Mouse (Mus musculus): ENCODE results near the gene 6030468B19Rik. TPM values are rescaled to one million over a fixed set of nuclear protein-coding genes. Genes with fewer than 3 reads are reported as not detected.

Gene 6030468B19Rik
- polyA plus RNA-seq (2012; ENCODE audit: insufficient read depth, insufficient read length, missing spikeins) = not detected in 2 replicates

DNA sequence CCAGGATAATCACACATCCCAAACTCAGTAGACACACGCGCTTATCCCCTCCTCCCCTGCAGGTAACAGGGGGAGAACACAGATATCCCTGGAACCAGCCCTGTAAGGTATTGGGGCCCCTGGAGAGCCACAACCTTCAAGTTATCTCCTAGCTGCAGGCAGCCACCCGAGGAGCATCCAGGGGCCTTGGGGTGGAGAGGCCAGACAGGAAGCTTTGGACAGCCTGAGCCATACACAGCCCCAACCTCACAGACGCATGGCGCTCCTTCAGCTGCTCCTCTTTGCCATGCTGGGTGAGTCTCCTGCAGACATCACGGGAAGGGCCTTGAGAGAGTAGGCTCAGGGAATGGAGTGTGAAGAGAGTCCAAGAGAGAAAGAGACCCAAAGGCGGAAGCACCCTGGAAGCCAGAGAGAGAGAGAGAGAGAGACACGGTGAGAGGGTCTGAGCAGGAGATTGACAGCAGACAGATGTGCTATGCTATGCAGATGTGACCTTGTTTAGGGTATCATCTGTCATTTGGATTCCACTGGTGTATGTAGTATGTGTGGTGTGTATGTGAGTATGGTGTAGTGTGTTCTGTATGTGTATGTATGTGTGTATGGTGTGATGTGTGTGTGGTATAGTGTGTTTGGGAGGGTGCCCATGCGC, at the start of gene 6030468B19Rik:
TSS of gene 6030468B19Rik (plus strand) at position 150 of the 649 bp plus-strand sequence.
- no peak within 1 kb of the TSS for H3K27ac ChIP-seq (replicated peaks; ENCODE audit: low read depth, low read length)
- H3K4me1 ChIP-seq (ENCODE audit: control insufficient read depth, insufficient read depth, insufficient read length, low read length) = no peaks in the 10 kb centered on the region; the same call in 1 of the 2 replicates
- no peak within 1 kb of the TSS for H3K4me3 ChIP-seq (ENCODE audit: insufficient read depth, low read depth, low read length)

DNA sequence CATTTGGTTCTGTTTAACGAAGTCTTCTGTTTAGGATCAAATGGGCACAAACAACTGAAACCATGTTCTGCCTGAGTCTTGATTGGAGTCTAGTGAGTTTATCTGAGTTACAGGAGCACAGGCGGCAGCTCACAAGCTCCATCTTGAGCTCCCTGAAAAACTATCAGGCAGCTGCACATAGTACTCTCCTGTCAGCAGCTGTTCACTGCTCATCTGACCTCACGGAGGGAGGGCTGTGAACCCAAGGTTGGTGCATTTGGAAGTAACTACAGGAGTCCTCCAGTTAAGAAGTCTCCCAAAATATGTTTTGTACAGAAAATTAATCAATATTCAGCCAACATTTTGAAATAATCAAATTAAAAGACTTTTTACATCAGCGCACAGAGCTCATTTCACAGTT, 48.8 kb upstream of the 6030468B19Rik start:
- Histone ChIP-seq H3K4me1 (ENCODE audit: control insufficient read depth, insufficient read depth, insufficient read length, low read length) (no peaks in the 10 kb centered on the region), H3K4me3 (ENCODE audit: insufficient read depth, low read depth, low read length) (no peak overlapping the region), H3K27ac (replicated peaks; ENCODE audit: low read depth, low read length) (no peak overlapping the region)

DNA sequence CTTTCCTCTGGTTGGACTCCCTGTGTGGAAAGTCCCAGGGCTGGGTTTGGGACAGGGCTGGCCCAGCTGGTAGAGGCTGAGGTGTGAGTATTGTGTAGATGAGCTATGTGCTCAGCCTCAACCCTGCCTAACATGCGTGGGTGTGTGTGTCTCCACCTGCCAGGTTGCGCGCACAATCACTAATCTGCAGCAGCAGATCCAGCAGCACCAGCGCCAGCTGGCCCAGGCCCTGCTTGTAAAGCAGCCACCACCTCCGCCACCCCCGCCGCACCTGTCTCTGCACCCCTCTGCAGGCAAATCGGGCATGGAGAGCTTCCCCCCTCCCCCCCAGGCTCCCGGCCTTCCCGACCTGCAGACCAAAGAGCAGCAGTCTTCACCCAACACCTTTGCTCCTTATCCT, 48.0 kb upstream of the 6030468B19Rik start:
- H3K27ac ChIP-seq (replicated peaks; ENCODE audit: low read depth, low read length) = no peak overlapping the region
- H3K4me3 ChIP-seq (ENCODE audit: insufficient read depth, low read depth, low read length) = no peak overlapping the region
- no peaks in the 10 kb centered on the region for H3K4me1 ChIP-seq (ENCODE audit: control insufficient read depth, insufficient read depth, insufficient read length, low read length)

DNA sequence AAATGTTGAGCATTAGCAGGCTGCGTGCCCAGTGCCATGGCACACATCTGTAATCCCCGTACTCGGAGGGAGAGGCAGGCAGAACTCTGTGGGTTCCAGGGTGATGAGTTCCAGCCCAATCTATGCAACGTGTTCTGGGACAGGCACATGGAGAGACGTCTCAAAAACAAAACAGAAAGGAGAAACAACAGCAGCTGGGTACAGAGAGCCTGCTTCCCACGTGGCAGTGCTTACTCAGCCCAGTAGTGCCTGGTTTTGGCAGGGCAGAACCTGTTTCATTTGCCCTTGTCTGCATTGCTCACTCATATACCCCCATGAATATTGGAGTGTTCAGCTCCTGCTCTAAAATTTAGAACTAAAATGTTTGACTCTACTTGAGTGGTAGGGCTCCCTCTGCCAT, 45.9 kb upstream of the 6030468B19Rik start:
- Histone ChIP-seq H3K27ac (replicated peaks; ENCODE audit: low read depth, low read length) (no peak overlapping the region), H3K4me1 (ENCODE audit: control insufficient read depth, insufficient read depth, insufficient read length, low read length) (no peaks in the 10 kb centered on the region)

GRCm38 (mm10) chr11:117755891-117756290, 41.6 kb upstream of the 6030468B19Rik start:
- no peaks in the 10 kb centered on the region for H3K4me1 ChIP-seq (ENCODE audit: control insufficient read depth, insufficient read depth, insufficient read length, low read length)
- H3K4me3 ChIP-seq (ENCODE audit: insufficient read depth, low read depth, low read length) = no peak overlapping the region
- no peak overlapping the region for H3K27ac ChIP-seq (replicated peaks; ENCODE audit: low read depth, low read length)

More for the DNA sequence above, 45.9 kb upstream of the 6030468B19Rik start:
- no peak overlapping the region for H3K4me3 ChIP-seq (ENCODE audit: insufficient read depth, low read depth, low read length)

DNA sequence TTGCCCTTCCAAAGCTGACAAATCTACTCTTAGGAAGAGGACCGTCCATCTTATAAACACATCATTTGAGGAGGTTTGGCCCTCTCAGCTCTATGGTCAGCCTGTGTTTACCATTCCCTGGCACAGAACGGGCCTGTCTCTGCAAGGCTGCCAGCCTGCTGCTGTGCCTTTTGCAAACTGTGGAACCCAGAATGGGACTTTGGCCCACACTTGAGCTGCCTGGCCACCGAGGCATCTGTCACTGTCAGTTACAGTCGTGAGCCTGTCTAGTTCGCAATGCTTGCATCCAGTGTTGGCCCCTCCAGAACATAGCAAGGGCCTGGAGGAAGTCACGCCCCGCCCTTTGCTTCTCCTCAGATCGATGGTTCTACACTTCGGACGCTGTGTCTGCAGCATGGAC, 38.2 kb upstream of the 6030468B19Rik start:
- Histone ChIP-seq H3K27ac (replicated peaks; ENCODE audit: low read depth, low read length) (no peak overlapping the region), H3K4me1 (ENCODE audit: control insufficient read depth, insufficient read depth, insufficient read length, low read length) (no peaks in the 10 kb centered on the region), H3K4me3 (ENCODE audit: insufficient read depth, low read depth, low read length) (no peak overlapping the region)

DNA sequence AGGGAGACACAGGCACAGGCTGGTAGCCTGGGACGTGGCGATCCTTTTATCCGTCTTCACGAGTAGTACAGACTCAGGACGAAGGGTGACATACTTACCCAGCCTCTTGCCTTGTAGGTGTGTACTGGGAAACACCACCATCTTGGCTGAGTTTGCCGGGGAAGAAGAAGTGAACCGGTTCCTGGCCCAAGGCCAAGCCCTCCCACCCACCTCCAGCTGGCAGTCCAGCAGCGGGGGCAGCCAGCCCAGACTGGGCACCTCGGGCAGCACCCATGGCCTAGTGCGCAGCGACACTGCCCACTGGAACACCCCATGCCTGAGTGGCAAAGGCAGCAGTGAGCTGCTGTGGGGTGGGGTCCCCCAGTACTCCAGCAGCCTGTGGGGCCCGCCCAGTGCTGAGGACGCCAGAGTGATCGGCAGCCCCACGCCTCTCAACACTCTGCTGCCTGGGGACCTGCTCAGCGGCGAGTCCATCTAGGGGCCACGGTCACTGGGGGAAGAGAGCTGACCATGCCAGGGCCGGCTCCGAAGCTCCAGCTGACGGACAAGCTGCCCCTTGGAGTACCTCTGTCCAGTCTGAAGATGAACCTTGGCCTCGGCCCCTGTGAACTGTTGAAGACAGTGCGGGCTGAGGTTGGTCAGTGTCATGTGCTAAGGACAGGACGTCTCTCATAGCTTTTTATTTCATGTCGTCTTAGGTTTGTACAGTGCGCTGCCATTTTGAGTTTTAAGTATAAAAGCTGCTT, 36.9 kb upstream of the 6030468B19Rik start:
- no peak overlapping the region for H3K4me3 ChIP-seq (ENCODE audit: insufficient read depth, low read depth, low read length)
- no peaks in the 10 kb centered on the region for H3K4me1 ChIP-seq (ENCODE audit: control insufficient read depth, insufficient read depth, insufficient read length, low read length)
- no peak overlapping the region for H3K27ac ChIP-seq (replicated peaks; ENCODE audit: low read depth, low read length)

GRCm38 (mm10) chr11:117761801-117762200, 35.7 kb upstream of the 6030468B19Rik start:
- H3K4me3 ChIP-seq (ENCODE audit: insufficient read depth, low read depth, low read length) = no peak overlapping the region
- H3K4me1 ChIP-seq (ENCODE audit: control insufficient read depth, insufficient read depth, insufficient read length, low read length) = no peaks in the 10 kb centered on the region
- no peak overlapping the region for H3K27ac ChIP-seq (replicated peaks; ENCODE audit: low read depth, low read length)

DNA sequence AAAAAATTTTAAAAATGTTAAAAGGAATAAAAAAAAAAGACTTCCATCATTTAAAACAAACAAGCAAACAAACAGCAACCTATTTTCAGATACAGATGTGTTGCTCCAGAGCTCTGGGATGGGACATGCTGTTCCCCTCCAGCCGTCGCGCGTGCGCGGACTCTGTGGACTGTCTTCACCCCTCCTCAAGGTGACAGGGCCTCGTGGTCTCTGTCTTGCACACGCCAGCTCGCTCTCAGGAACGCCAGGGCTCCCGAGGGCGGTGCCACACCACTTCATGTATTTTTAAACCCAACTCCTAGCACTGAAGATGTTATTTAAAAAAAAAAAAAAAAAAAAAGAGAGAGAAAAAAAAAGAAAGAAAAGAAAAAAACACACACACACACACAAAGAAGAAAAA, 35.2 kb upstream of the 6030468B19Rik start:
- Histone ChIP-seq H3K27ac (replicated peaks; ENCODE audit: low read depth, low read length) (no peak overlapping the region), H3K4me3 (ENCODE audit: insufficient read depth, low read depth, low read length) (no peak overlapping the region), H3K4me1 (ENCODE audit: control insufficient read depth, insufficient read depth, insufficient read length, low read length) (no peaks in the 10 kb centered on the region)

GRCm38 (mm10) chr11:117764319-117764718, 33.1 kb upstream of the 6030468B19Rik start:
- Histone ChIP-seq H3K27ac (replicated peaks; ENCODE audit: low read depth, low read length) (no peak overlapping the region), H3K4me1 (ENCODE audit: control insufficient read depth, insufficient read depth, insufficient read length, low read length) (no peaks in the 10 kb centered on the region), H3K4me3 (ENCODE audit: insufficient read depth, low read depth, low read length) (no peak overlapping the region)

DNA sequence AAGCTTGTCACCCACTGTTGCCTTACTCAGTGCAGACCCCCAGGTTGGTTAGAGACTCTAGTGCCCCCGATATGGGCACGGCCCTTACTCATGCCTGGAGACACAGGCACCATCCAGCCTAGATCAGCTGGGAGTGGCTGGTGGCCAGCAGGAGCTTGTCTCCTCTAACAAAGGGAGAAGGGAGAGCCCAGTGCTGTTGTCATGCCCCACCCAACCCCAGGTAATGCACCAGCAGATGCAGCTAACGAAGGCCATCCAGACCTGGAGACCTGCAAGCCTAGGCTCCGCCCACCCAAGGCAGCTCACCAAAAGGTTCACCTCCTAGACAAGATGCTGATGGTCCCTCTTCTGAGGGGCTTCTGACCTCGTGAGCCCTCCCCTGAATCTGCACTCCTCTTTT, 32.1 kb upstream of the 6030468B19Rik start:
- Histone ChIP-seq H3K4me3 (ENCODE audit: insufficient read depth, low read depth, low read length) (no peak overlapping the region), H3K4me1 (ENCODE audit: control insufficient read depth, insufficient read depth, insufficient read length, low read length) (no peaks in the 10 kb centered on the region), H3K27ac (replicated peaks; ENCODE audit: low read depth, low read length) (no peak overlapping the region)

DNA sequence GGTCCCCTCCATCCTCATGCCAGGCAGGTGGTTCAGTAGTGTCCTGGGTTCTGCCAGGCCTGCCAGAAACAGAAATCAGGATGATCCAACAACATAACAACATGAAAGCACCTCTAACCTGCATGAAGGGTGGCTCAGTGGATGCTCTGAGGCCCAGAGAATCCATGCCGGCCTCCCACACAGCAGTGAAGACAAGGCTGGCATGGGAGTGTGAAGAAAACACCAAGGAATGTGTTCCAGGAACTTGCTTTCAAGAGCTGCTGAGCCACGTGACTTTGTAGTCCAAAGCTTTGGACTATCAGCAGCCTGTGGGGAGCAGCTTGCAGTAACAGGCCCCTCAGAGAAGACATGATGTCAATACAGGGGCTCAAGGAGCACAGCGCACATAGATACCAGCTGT, 31.2 kb upstream of the 6030468B19Rik start:
- H3K4me1 ChIP-seq (ENCODE audit: control insufficient read depth, insufficient read depth, insufficient read length, low read length) = no peaks in the 10 kb centered on the region
- H3K4me3 ChIP-seq (ENCODE audit: insufficient read depth, low read depth, low read length) = no peak overlapping the region
- no peak overlapping the region for H3K27ac ChIP-seq (replicated peaks; ENCODE audit: low read depth, low read length)

DNA sequence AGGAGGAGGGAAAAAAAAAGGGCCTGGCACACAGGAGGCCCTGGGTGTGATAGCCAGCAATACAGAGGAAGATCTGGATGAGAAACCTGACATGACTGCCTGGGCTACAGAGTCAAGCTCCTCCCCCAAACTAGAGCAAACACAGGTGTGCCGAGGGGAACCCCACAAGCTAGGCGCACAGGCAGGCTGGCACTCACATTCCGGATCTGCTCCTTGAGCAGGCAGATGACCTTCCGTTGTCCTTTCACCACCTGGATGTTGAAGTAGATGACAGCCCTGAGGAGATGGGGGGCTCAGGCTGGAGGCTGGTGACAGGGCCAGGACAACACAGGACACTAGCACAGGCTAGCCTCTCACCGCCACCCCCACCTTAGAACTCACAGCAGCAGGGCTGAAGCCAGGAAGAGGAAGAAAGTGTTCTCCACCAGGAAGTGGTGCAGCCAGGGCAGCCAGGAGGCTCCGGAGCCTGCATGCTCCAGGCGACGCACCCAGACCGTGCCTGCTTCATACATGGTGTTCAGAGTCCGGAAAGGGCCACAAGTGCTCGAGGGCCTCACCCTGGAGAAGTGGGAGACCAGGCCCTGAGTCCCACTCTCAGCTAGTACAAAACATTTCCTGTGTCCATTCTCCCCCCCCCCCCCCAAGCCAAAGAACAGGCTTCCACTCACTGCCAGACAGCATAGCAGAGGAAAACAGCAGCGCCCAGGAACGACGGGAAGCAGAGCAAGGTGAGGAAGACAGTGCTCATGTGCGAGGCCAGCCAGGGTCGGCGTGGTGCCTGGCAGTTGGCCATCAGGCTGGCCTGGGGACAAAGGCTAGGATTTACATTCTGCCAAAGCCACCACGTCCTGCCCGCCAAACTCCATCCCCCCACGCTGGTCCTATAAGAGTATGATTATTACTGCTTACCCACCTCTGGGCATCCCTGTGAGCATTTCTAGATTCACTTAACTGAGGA, 28.5 kb upstream of the 6030468B19Rik start:
- Histone ChIP-seq H3K4me3 (ENCODE audit: insufficient read depth, low read depth, low read length) (no peak overlapping the region), H3K27ac (replicated peaks; ENCODE audit: low read depth, low read length) (no peak overlapping the region), H3K4me1 (ENCODE audit: control insufficient read depth, insufficient read depth, insufficient read length, low read length) (no peaks in the 10 kb centered on the region)

DNA sequence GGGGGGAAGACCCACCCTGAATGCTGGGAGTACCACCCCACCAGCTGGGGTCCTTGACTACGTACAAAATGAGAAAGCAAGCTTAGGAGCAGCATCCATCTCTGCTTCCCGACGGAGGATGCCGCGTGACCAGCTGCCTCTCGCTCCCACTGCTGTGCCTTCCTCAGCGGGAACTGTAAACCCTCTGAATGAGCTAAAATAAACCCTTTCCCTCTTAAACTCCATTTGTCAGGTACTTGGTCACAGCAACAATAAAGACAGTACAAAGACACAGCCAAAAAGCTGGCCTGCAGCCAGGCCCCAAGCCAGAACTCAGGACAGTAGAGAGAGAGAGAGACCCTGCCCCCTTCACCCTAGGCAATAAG, 27.8 kb upstream of the 6030468B19Rik start:
- Histone ChIP-seq H3K27ac (replicated peaks; ENCODE audit: low read depth, low read length) (no peak overlapping the region), H3K4me3 (ENCODE audit: insufficient read depth, low read depth, low read length) (no peak overlapping the region), H3K4me1 (ENCODE audit: control insufficient read depth, insufficient read depth, insufficient read length, low read length) (no peaks in the 10 kb centered on the region)

- Histone ChIP-seq H3K4me3 (ENCODE audit: insufficient read depth, low read depth, low read length) (no peak overlapping the region), H3K4me1 (ENCODE audit: control insufficient read depth, insufficient read depth, insufficient read length, low read length) (no peaks in the 10 kb centered on the region; the same call in 1 of the 2 replicates), H3K27ac (replicated peaks; ENCODE audit: low read depth, low read length) (no peak overlapping the region)
These were observed 27.1 kb upstream of the 6030468B19Rik start for GRCm38 (mm10) chr11:117770407-117770806.
